Mouse (Mus musculus): ENCODE data around the gene Igsf6.

Igsf6 gene

GRCm38 (mm10) chr7:121074281-121074680 lies at the start of gene Igsf6:
TSS of gene Igsf6 (minus strand) at chr7:121074572.
- no peak for DNase-seq

GRCm38 (mm10) chr7:121120143-121120818 lies 45.9 kb upstream of the Igsf6 start:
- DNase-seq = peak; percentile 73

GRCm38 (mm10) chr7:121111762-121112161 lies 37.4 kb upstream of the Igsf6 start:
- no peak for DNase-seq

DNA sequence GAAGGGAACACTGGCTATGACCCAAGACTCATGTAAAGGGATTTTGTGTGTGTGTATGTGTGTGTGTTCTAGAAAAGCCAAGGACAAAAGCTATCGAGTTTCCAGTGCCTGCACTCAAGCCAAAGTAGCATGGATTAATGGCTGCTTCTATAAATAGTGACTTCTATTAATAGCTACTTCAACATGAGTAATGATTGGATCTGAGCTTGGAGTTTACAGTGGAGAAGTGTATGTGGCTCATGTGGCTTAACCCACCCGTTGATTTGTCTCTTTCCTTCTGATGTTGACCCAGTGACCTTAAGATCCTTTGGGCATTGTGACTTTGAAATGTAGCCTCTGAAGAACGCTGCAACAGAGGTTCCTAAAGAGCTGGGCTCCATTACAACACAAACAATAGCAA lies 36.9 kb upstream of the Igsf6 start:
- DNase-seq = no peak

GRCm38 (mm10) chr7:121107851-121108250 lies 33.5 kb upstream of the Igsf6 start:
- DNase-seq = no peak

- no peak for DNase-seq
These were observed 24.4 kb upstream of the Igsf6 start for GRCm38 (mm10) chr7:121098614-121099389.

- no peak for DNase-seq
These were observed 18.7 kb upstream of the Igsf6 start for GRCm38 (mm10) chr7:121093026-121093425.

DNA sequence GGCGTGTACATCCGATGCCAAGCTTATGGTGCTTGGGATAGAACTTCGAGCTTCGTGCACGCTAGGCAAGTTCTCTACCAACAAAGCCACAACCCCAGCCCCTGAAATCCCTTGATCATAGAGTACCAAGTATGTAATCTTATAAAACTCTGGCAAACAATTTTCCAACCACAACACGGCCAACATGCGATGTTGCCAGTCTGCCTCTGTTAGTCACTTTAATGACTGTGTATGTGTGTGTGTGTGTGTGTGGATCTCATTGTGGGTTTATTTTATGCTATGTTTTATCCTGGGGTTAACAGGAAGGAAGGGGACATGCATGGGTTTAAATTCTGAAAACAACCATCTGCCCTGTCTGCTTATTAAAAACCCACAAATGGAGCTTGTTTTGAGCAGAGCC lies 16.4 kb upstream of the Igsf6 start:
- DNase-seq = no peak

GRCm38 (mm10) chr7:121088745-121089144 lies 14.4 kb upstream of the Igsf6 start:
- peak in 1 of 2 experiments; percentile 4 for DNase-seq

DNA sequence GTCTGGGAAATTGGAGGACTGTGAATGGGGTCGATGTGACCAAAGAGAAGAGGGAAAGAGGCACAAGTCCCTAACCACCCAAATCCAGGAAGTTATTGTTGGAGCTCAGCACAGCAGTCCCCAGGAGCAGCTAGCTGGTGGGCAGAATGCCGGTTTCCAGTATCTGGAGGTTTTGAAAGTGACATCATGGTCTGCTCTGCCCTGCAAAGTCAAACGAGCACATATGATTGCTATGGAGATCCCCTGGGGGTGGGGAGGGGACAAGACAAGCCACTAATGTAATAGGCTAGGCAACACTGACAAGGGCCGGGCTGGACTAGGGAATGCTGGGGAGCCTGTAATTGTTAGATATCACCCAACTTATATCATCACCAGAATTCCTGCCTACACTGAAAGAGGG lies 11.1 kb upstream of the Igsf6 start:
- no peak for DNase-seq

- DNase-seq = no peak
These were observed 10.6 kb upstream of the Igsf6 start for GRCm38 (mm10) chr7:121084840-121085453.

- DNase-seq = no peak
These were observed 8.7 kb upstream of the Igsf6 start for GRCm38 (mm10) chr7:121082949-121083513.

- no peak for DNase-seq
These were observed 7.4 kb upstream of the Igsf6 start for GRCm38 (mm10) chr7:121081816-121082215.

DNA sequence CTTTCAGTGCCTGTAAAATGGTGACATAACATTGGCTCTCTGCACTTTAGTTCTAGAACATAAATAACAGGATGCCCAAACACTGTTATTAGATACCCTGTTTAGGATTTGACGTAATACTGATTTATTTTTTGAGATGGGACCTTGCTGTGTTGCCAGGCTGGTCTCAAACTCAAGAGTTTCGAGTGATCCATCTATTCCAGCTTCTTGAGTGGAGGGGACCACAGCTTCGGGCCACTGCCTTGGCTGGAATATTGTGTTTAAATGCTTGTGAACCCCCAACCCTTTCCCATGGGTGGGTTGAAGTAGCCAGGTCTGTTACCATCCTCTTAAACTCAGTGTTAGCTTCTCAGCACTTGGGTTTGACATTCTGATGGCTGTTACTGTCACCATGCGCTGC lies 7.0 kb upstream of the Igsf6 start, which contains the start of gene Otoa:
Gene Otoa (plus strand): TSS at position 301 of the 400 bp plus-strand sequence.
- no peak for DNase-seq

DNA sequence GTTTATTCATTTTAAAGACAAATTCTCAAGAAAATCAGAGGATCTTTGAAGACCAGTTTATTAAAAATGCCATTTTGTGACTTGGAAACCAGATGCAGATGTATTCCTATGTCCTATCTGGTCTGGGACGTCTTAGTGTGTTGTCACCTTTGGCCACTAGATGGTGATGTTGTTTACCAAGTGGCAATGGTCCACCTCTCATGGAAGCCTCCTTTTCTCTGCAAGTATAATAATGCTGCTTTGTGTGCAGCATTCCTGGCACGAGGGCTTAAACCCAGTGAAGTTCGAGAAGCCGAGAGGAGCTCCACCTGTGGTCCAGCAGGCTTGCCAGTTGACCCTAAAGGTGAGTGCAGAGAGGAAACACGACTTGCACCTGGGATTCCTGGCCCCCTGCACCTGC lies 3.5 kb upstream of the Igsf6 start:
- DNase-seq = peak; percentile 33 to 47

GRCm38 (mm10) chr7:121077311-121077710 lies 2.9 kb upstream of the Igsf6 start:
- no peak for DNase-seq

DNA sequence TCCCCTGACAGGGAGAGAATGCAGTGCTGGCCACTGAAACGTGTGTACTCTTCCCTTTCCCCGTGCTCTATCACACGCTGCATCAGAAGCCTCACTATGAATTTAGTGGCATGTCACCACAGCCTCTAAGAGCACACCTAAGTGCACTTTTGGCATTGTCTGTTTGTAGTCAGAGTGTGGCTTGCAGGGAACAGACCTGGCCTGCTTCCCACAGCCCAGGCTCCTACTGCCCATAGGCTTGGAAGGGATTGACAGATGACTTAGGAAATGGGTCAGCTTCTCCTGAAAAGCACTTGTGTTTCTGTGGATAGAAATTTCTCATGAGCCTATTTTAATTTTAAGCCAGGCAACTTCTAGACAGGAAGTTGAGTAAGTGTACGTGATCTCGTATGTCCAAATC lies 1.0 kb upstream of the Igsf6 start:
- no peak for DNase-seq

GRCm38 (mm10) chr7:121074801-121075400 lies 529 bp upstream of the Igsf6 start:
- no peak for DNase-seq

DNA sequence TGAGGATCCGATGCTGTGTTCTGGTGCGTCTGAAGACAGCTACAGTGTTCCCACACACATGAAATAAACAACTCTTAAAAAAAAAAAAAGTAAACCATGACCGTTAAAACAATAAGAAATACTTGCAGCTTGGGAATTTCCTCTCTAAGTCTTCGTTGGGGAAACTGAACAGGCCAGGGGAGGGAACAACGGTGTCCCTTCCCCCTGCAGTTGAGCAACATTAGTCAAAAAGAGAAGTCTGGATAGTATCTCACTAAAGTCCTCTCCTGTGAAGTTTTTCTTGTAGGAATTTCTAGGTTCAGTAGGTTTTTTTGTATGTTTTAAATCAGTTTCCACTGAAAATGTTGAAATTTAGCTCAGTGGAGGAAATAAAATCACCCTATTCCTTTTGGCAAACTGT lies 1.9 kb downstream of the Igsf6 start:
- DNase-seq = no peak

- no peak for DNase-seq
These were observed 3.1 kb downstream of the Igsf6 start for GRCm38 (mm10) chr7:121071276-121071675.

- DNase-seq = peak; percentile 2 to 8
These were observed 10.1 kb downstream of the Igsf6 start for GRCm38 (mm10) chr7:121064309-121064708.

DNA sequence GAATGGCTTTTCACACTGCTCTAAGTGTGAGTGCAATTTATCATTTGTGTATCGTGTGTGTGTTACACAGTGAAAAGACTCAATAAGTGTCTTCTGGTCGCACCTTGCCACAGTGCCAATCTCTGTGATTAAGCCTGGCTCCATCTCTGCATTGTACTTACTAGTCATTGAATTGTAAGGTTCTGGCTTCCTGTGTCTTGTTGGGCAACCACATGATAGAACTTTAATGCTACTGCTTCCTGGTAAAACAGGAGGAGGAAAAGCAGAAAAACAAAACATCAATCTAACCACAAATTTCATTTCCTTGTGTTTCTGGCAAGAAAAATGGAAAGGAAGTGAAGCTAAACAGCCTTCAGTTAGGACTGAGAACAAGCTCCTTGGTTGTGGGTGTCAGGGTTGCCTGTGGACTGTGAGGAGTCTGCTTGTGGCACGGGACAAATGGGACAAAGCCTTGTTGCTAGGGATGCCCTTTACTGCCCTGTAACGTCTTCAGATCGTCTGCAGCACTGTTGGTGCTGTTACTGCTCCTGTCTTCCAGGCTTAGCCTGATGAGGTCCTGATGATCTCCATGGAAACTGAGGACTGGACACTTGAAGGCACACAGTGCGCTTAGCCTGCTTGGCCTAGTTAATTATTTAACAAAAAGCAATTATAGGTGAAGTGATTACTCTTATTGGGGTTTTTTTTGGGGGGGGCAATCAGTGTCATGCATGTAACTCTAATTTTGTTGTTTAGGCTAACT lies 14.7 kb downstream of the Igsf6 start:
- DNase-seq = no peak
